Mouse (Mus musculus) neural tube, embryonic 12.5 days (tissue): ENCODE data around the gene Mrtfb. TPM values are rescaled to one million over a fixed set of nuclear protein-coding genes. Genes with fewer than 3 reads are reported as not detected.
A peak's percentile ranks its signal among the peaks of the same experiment; 100 is the strongest.
"Not testable (repeated sequence)": the region's sequence is repeated elsewhere in the genome, so short reads cannot be mapped to it uniquely, and the experiment has no call there.

Experiments
- ATAC-seq: fragments of 200-750 bp; cut with Nextera tagmentation; 2 replicates; pipeline ENCODE4 v1.8.0; 2017; ENCODE audit warnings: low read depth, mild to moderate bottlenecking, moderate TSS enrichment, moderate library complexity; ENCODE audit not compliant: low FRiP score
- H3K27ac ChIP-seq: fragments of 300-500 bp; sonication (generic); 2 replicates; pipeline ENCODE4 v1.5.1; 2016
- H3K27me3 ChIP-seq: fragments of 300-500 bp; sonication (generic); replicated peaks from 2 replicates; pipeline ENCODE4 v1.6.1; 2016; ENCODE audit warnings: mild to moderate bottlenecking
- H3K36me3 ChIP-seq: fragments of 300-500 bp; sonication (generic); 2 replicates; pipeline ENCODE4 v1.6.1; 2016; ENCODE audit warnings: mild to moderate bottlenecking
- H3K4me1 ChIP-seq: fragments of 300-500 bp; sonication (generic); 2 replicates; pipeline ENCODE4 v1.6.1; 2016
- H3K4me2 ChIP-seq: fragments of 300-500 bp; sonication (generic); replicated peaks from 2 replicates; pipeline ENCODE4 v1.6.1; 2016; ENCODE audit warnings: mild to moderate bottlenecking
- H3K4me3 ChIP-seq: fragments of 300-500 bp; sonication (generic); 2 replicates; pipeline ENCODE4 v1.5.1; 2016
- H3K9ac ChIP-seq: fragments of 300-500 bp; sonication (generic); 2 replicates; pipeline ENCODE4 v1.6.1; 2016; ENCODE audit warnings: mild to moderate bottlenecking
- H3K9me3 ChIP-seq: fragments of 300-500 bp; sonication (generic); 2 replicates; pipeline ENCODE4 v1.6.1; 2016; ENCODE audit warnings: mild to moderate bottlenecking
- WGBS: fragments of 180-500 bp; shearing (Covaris S2); methylation state at CpG from one replicate; pipeline ENCODE4 v1.1.7; 2016; 5-methylcytosine and 5-hydroxymethylcytosine counted together
- polyA plus RNA-seq: library from polyadenylated mRNA; unstranded; fragments of >200 nt; fragmentation: Nextera tagmentation; extraction: Ambion mirVana; gene quantifications from 2 replicates; pipeline ENCODE4 v1.2.1, GENCODE M21; 2016

Mrtfb gene
- polyA plus RNA-seq, 1 experiment from 2014 or later = 14.8 TPM

DNA sequence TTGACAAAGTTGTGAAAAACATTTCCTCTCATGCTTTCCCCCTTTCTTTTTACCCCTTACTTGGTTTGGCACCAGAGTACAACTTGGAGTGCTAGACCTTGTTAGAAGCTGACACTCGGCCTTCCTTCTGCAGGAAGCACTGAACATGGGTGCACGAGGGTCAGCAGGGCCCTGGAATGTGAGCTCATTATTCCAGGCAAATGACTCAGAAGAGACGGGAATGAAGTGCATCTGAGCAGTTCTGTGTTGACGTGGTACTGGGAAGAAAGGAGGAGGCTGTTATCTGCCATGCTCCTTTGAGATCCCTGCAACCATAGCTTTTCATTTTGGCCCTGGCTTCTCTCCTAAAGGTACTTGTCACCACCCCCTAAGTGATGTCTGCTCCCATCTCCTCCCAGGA, 10.6 kb upstream of the Mrtfb start:
- Histone ChIP-seq H3K36me3 (no peaks in the 10 kb centered on the region), H3K4me3 (no peak overlapping the region), H3K4me2 (no peak overlapping the region), H3K4me1 (no peaks in the 10 kb centered on the region), H3K9ac (no peak overlapping the region), H3K27ac (no peak overlapping the region), H3K9me3 (no peaks in the 10 kb centered on the region), H3K27me3 (no peaks in the 10 kb centered on the region)
- 16% methylated on average over 4 of the region's 4 CpGs for WGBS
- ATAC-seq = no peak

DNA sequence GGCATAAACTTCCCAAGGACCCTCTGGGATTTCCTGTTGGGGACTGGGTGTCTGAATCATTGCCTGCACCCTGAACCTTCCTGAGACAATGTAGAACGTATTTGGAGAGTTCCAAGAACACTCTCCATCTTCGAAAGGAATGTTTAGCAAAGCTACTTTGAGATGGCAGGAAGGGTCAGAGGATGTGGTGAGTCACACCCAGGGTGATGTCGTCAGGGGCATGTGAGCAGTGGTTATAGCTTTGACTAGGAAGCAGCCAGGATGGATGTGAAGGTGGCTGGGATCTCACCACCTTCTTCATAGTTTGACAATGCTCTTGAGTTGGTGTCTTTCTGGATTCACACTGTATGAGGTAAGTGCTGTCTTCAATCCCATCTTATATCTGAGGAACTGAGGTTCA, 9.4 kb upstream of the Mrtfb start:
- H3K9ac ChIP-seq = no peak overlapping the region
- no peak for ATAC-seq

DNA sequence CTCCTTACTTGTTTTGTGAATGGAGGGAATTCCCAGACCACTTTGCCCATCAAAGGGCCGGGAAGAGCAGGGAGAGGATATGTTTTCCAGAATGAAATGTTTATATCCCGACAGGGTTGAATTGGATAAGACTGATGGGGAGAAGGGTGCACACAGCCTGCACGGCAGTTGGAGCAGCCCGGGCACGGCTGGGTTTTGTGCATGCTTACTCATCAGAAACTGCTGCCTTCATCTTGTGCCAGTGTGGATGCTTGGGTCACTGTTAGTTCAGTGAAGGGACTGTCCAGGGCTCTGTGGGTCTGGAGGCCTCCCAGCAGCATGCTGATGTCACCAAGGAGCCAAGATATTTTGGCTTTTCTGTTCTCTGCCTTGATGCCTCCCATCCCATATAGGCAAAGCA, 6.2 kb upstream of the Mrtfb start:
- no peaks in the 10 kb centered on the region for H3K9me3 ChIP-seq
- H3K27ac ChIP-seq = no peak overlapping the region
- H3K4me1 ChIP-seq = no peaks in the 10 kb centered on the region
- H3K4me3 ChIP-seq = no peak overlapping the region
- H3K9ac ChIP-seq = no peak overlapping the region
- 81% methylated on average over 5 of the region's 5 CpGs for WGBS
- ATAC-seq = no peak
- H3K36me3 ChIP-seq = no peaks in the 10 kb centered on the region
- no peaks in the 10 kb centered on the region for H3K27me3 ChIP-seq
- no peak overlapping the region for H3K4me2 ChIP-seq

More for the DNA sequence above, 9.4 kb upstream of the Mrtfb start:
- H3K9me3 ChIP-seq = no peaks in the 10 kb centered on the region
- no peaks in the 10 kb centered on the region for H3K36me3 ChIP-seq
- no peak overlapping the region for H3K4me2 ChIP-seq
- no peak overlapping the region for H3K27ac ChIP-seq
- 75% methylated on average over 3 of the region's 3 CpGs for WGBS
- H3K27me3 ChIP-seq = no peaks in the 10 kb centered on the region
- no peak overlapping the region for H3K4me3 ChIP-seq
- no peaks in the 10 kb centered on the region for H3K4me1 ChIP-seq

DNA sequence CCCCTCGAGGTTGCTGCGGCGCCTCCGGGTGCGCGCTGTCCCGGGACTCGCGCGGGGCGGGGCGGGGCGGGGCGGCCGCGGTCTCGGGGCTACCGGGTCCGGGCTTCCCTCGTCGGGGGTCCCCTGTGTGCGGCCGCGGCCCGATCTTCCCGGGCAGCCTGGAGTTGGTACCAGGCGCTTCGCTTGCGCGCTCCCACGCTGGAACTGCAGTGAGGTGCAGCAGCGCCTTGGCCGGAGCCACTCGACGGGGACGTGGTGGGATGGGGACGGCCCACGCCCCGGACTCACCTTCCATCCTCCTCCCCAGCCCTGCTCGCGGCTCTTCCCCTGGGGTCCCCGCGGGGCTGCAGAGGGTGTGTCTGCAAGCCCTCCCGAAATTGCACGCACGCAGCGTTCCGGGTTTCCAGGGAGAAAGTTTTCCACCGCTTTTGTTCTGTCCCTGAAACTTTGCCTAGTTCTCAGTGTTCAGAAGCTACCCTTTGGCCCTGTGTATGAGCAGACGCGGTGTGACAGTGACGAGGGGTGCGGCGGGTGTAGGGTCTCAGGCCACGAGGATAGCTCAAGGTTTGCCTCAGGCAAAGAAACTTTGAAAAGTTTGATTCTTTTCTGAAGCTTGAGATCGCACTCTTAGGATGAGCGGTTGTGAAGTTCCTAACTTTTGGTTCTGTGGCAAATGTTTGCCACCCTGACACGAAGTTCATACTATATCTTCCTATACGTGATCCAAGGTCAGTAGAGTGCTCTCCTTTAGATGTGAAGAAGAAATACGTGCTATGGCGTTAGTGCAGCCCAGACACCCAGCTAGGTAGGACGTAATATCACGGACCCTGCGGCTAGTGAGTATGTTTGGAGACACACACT, 616 bp downstream of the Mrtfb start:
- WGBS = 6% methylated on average over 60 of the region's 64 CpGs
- ATAC-seq = peak; percentile 81
- H3K9ac ChIP-seq = peak overlapping the region; percentile 87
- peaks cover 13% of the 10 kb centered on the region for H3K4me1 ChIP-seq
- H3K4me3 ChIP-seq = peak overlapping the region; percentile 84
- H3K36me3 ChIP-seq = no peaks in the 10 kb centered on the region
- peak overlapping the region; percentile 85 for H3K4me2 ChIP-seq
- no peaks in the 10 kb centered on the region for H3K27me3 ChIP-seq
- no peaks in the 10 kb centered on the region for H3K9me3 ChIP-seq
- H3K27ac ChIP-seq = no peak overlapping the region; the same call in 1 of the 2 replicates

DNA sequence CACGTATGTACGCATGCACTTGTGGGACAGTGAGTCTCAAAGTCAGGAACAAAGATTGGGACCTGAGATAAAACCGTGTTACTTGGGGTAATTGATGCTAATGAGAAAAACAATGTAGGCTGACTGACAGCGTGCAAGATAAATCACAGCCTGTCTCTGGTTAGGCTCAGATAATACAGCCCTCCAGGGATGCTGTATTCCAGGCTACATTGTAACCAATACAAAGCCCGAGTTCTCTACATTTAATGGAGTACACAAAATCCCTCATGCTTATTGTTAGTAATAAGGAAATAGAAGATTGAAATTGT, 1.2 kb downstream of the Mrtfb start:
- Histone ChIP-seq H3K27me3 (no peaks in the 10 kb centered on the region), H3K4me3 (peak overlapping the region; percentile 84), H3K27ac (no peak overlapping the region), H3K36me3 (no peaks in the 10 kb centered on the region), H3K9me3 (no peaks in the 10 kb centered on the region), H3K4me1 (peaks cover 13% of the 10 kb centered on the region), H3K9ac (peak overlapping the region; percentile 87; the same call in 1 of the 2 replicates), H3K4me2 (peak overlapping the region; percentile 85)
- no peak for ATAC-seq
- WGBS = 34% methylated on average over 5 of the region's 5 CpGs

DNA sequence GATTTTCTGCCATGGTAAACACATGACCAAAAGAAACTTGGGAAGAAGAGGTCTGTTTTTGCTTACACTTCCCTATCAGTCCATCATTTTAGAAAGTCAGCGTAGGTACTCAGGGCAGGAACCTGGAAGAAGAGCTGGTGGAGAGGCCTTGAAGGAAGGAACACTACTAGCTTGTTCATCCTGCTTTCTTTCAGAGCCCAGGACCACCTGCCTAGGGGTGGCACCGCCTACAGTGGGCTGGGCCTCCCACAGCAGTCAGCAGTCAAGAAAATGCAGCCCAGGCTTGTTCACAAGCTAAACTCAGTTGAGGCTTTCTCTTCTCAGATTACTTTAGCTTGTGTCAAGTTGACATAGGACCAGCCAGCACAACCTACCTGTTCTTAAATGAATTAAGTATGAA, 2.7 kb downstream of the Mrtfb start:
- Histone ChIP-seq H3K4me3 (no peak overlapping the region), H3K4me1 (peaks cover 13% of the 10 kb centered on the region), H3K9ac (no peak overlapping the region), H3K27me3 (no peaks in the 10 kb centered on the region), H3K9me3 (no peaks in the 10 kb centered on the region), H3K36me3 (peaks cover 2% of the 10 kb centered on the region; the same call in 1 of the 2 replicates), H3K27ac (no peak overlapping the region), H3K4me2 (no peak overlapping the region)
- ATAC-seq = no peak
- 94% methylated on average over 2 of the region's 2 CpGs for WGBS

DNA sequence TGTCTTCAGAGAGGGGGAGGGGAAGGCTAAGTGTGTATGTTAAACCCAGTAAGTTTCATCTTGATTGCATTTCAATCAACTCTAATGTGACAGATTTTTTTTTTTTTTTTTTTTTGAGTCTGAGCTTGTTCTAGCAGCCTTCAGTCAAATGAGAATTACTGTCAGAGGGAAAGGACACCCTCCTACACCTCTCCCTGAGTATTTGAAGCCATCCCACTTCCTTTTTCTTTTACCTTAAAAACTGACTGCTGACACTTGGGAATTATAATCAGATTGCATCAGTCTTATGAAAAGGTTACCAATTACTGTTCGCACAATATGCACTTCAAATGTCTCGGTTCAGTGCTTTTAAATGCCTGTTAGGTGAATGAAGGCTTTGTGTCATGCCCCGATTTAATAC, 10.0 kb downstream of the Mrtfb start:
- H3K27ac ChIP-seq = no peak overlapping the region
- H3K9ac ChIP-seq = no peak overlapping the region
- H3K4me1 ChIP-seq = no peaks in the 10 kb centered on the region; the same call in 1 of the 2 replicates
- no peak overlapping the region for H3K4me3 ChIP-seq
- 47% methylated on average over 3 of the region's 3 CpGs for WGBS
- peaks cover 15% of the 10 kb centered on the region for H3K36me3 ChIP-seq
- no peak for ATAC-seq
- H3K27me3 ChIP-seq = no peaks in the 10 kb centered on the region
- H3K4me2 ChIP-seq = no peak overlapping the region
- no peaks in the 10 kb centered on the region for H3K9me3 ChIP-seq

DNA sequence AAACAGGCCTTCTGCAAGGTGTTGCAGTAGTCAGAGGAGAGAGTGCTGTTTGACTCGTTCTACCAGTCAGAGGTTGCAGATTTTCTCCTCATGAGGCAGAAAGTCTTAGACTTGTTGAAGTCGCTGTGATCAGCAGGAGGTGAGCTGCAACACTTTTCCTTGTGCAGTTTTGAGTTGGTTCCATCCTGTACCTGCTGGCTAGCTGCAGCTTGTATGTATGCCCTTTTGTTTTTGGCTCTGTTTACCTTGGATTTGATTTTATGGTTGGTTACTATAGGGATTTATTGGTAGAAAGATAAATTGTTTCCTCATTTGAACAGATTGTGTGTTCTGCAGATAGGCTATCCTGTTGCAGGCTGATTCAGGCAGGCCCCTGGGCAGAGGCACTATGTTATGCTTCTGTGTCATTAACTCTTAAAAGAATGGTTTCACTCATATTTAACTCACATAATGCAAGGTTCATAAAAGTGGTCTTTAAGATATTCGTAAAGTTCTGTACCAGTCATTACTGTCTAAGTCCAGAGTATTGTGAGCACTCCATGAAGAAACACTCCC, 11.1 kb downstream of the Mrtfb start:
- Histone ChIP-seq H3K4me2 (no peak overlapping the region), H3K36me3 (peaks cover 15% of the 10 kb centered on the region), H3K4me3 (no peak overlapping the region), H3K4me1 (no peaks in the 10 kb centered on the region; the same call in 1 of the 2 replicates), H3K27ac (no peak overlapping the region), H3K9me3 (no peaks in the 10 kb centered on the region), H3K27me3 (no peaks in the 10 kb centered on the region), H3K9ac (no peak overlapping the region)
- WGBS = 78% methylated on average over 3 of the region's 3 CpGs
- no peak for ATAC-seq

DNA sequence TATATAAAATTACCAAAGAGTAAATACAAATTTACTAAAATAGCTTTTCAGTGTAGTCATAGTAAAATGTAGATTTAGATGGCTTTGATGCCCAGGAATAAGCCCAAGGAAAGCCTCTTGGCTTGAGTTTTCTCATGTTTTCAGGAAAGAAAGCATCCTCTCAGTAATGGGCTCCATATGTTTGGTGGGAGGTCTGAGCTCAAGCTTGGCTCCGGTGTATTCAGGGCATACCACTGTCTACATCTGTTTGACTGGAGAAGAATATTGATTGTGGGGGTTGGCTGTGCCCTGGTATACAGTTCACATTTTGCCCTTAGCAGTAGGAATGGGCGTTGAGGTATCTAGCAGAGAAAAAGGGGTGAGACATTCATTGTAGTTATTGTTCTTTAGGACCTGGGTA, 13.1 kb downstream of the Mrtfb start:
- Histone ChIP-seq H3K9ac (no peak overlapping the region), H3K4me2 (no peak overlapping the region), H3K4me1 (no peaks in the 10 kb centered on the region; the same call in 1 of the 2 replicates), H3K27ac (no peak overlapping the region), H3K27me3 (no peaks in the 10 kb centered on the region), H3K36me3 (peaks cover 13% of the 10 kb centered on the region), H3K9me3 (no peaks in the 10 kb centered on the region), H3K4me3 (no peak overlapping the region)
- WGBS = 87% methylated on average over 2 of the region's 2 CpGs
- no peak for ATAC-seq

DNA sequence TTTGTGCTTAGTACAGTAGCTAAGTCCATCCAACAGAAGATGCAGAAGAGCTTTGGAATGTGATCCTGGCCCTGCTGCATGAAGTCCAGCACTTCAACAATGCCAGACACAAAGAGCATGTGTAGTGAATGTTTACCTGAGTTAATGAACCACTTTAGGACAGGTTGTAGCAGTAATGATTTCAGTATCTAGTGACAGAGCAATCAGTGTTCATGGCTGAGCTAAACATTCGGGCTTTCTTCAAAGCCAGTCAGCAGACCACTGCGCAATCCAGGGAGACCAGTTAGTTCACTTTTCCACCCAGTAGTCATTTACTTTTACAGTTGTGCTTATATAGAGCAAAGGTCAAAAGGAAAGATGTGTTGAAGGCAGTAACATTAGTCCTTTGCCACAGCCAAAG, 20.0 kb downstream of the Mrtfb start:
- WGBS = 86% methylated on average over 2 of the region's 2 CpGs

DNA sequence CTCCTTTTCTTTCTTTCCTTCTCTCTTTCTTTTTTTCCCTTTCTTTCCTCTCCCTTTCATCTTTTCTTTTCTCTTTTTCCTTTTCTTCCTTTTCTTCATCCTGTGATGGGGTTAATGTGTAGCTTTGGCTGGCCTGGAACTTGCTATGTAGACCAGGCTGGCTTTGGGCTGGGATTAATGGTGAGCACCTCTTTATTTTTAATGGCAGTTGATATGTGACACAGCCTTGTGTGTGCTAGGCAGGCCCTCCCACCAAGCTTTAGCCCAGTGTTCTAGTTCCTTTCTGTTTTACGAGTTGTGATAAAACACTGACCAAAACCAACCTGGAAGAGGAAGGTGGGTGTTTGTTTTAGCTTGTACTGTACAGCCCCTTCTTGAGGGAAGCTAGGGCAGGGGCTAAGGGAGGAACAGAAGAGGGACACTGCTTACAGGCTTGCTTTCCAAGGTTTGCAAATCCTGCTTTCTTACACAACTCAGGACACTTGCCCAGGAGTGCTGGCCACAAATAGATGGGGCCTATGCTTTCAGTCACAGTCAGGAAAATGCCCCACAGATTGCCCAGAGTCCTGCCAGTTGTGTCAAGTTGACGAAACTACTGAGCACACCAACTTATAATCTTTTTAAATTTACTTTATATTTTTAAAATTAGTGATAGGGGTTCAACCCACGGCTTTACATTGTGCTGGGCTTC, 20.6 kb downstream of the Mrtfb start:
- peaks cover 8% of the 10 kb centered on the region; the same call in 1 of the 2 replicates for H3K9me3 ChIP-seq
- no peak overlapping the region for H3K27ac ChIP-seq
- H3K9ac ChIP-seq = no peak overlapping the region
- ATAC-seq = no peak
- H3K4me2 ChIP-seq = no peak overlapping the region
- H3K4me3 ChIP-seq = no peak overlapping the region
- whole genome bisulfite sequencing = 84% methylated on average over 3 of the region's 3 CpGs
- no peaks in the 10 kb centered on the region for H3K27me3 ChIP-seq
- no peaks in the 10 kb centered on the region for H3K4me1 ChIP-seq
- H3K36me3 ChIP-seq = no peaks in the 10 kb centered on the region

More for the DNA sequence above, 20.0 kb downstream of the Mrtfb start:
- H3K4me3 ChIP-seq = no peak overlapping the region
- no peaks in the 10 kb centered on the region for H3K27me3 ChIP-seq
- H3K9ac ChIP-seq = no peak overlapping the region
- no peaks in the 10 kb centered on the region for H3K4me1 ChIP-seq
- ATAC-seq = no peak
- no peak overlapping the region for H3K27ac ChIP-seq
- H3K9me3 ChIP-seq = 0 out of 2 replicates have a peak, but pooled peaks cover 3% of the 10 kb centered on the region
- H3K4me2 ChIP-seq = no peak overlapping the region
- H3K36me3 ChIP-seq = no peaks in the 10 kb centered on the region

DNA sequence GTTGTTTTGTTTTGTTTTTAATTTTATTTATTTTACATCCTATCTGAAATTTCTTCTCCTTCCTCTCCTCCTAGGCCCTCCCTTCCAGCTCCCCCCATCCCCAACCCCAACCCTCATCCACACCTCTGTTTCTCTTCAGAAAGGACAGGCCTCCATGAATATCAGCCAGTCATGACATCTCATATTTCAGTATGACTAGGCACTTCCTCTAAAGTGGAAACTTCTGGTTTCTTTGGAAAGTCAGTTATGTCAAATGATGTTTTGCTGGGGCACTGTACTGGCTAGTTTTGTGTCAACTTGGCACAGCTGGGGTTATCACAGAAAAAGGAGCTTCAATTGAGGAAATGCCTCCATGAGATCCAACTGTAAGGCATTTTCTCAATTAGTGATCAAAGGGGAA, 30.1 kb downstream of the Mrtfb start:
- H3K36me3 ChIP-seq, H3K27ac ChIP-seq, H3K9me3 ChIP-seq, H3K27me3 ChIP-seq, H3K4me2 ChIP-seq, H3K4me3 ChIP-seq, ATAC-seq, H3K9ac ChIP-seq, H3K4me1 ChIP-seq: not testable (repeated sequence)
